25 mouse cellular contexts compared by ENCODE assay signal in the genomic region with DNA sequence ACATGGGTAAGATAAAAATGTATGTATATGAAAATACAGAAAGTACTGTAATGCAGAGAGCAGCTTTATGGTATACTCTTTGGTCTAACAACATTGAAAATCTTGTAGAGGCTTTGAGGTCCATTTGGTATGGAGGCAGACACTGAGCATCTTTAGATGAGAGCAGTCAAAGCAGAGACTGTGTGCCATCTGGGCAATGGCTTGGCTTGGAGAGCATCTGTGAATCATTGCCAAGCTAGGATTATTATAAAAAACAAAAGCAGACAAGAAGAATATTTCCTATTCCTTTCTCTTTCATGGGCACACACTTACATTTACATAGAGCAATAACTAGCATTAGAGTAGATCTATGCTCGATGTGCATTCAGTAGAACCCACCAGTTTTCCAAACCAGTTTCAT.
DNase-seq lines count a peak whose midpoint lies in the region; ATAC-seq and TF ChIP-seq lines count a peak whose summit lies in the region.
"Had no signal": no experiment of that assay in that cellular context is flagged by ENCODE, and none has a peak within 500 bp of the region (broad histone marks: within the 10 kb centered on the region; RNA-seq: fewer than 3 reads in every experiment).

No protein-coding gene starts in this region.

- H3K9me3 ChIP-seq in forebrain, postnatal 0 days (ENCODE audit: low read length): no peaks in the 10 kb centered on the region
- H3K9me3 ChIP-seq in forebrain, embryonic 15.5 days: no peaks in the 10 kb centered on the region
- H3K9me3 ChIP-seq: forebrain, embryonic 10.5 days; forebrain, embryonic 13.5 days; heart, embryonic 10.5 days; heart, embryonic 13.5 days had no signal

- no peaks in the 10 kb centered on the region for H3K4me1 ChIP-seq in forebrain, postnatal 0 days (ENCODE audit: insufficient read depth)
- H3K4me1 ChIP-seq in forebrain, embryonic 15.5 days: no peaks in the 10 kb centered on the region
- H3K4me1 ChIP-seq: forebrain, embryonic 10.5 days; forebrain, embryonic 13.5 days; heart, embryonic 10.5 days; heart, embryonic 13.5 days had no signal

- H3K27ac ChIP-seq in forebrain, postnatal 0 days (ENCODE audit: low read depth, low read length): no peak overlapping the region
- H3K27ac ChIP-seq in forebrain, embryonic 15.5 days (replicated peaks): no peak overlapping the region
- H3K27ac ChIP-seq: forebrain, embryonic 10.5 days; forebrain, embryonic 13.5 days; gastrocnemius, adult 2 months; heart, adult 2 months; heart, embryonic 10.5 days; heart, embryonic 13.5 days; hindbrain, embryonic 14.5 days; hindbrain, postnatal 0 days had no signal

- no peak; the same call in 1 of the 2 replicates for ATAC-seq in forebrain, postnatal 0 days
- ATAC-seq in forebrain, embryonic 15.5 days (replicated peaks): no peak
- ATAC-seq: CD4-positive, CD25-positive, alpha-beta regulatory T cell, adult 4 months; forebrain, embryonic 13.5 days; hindbrain, postnatal 0 days; inflammation-experienced regulatory T-cells, adult 6 months; intestine, embryonic 16.5 days had no signal

- no peak overlapping the region for H3K9ac ChIP-seq in forebrain, postnatal 0 days
- no peak overlapping the region for H3K9ac ChIP-seq in forebrain, embryonic 15.5 days (replicated peaks)
- H3K9ac ChIP-seq: forebrain, embryonic 13.5 days; heart, embryonic 13.5 days; hindbrain, embryonic 14.5 days had no signal

- no peaks in the 10 kb centered on the region for H3K36me3 ChIP-seq in forebrain, postnatal 0 days (ENCODE audit: insufficient read depth)
- no peaks in the 10 kb centered on the region for H3K36me3 ChIP-seq in forebrain, embryonic 15.5 days
- H3K36me3 ChIP-seq: forebrain, embryonic 10.5 days; heart, embryonic 10.5 days; heart, embryonic 13.5 days had no signal

- no peak overlapping the region for H3K4me3 ChIP-seq in forebrain, postnatal 0 days (ENCODE audit: low read depth, low read length)
- H3K4me3 ChIP-seq in forebrain, embryonic 15.5 days: no peak overlapping the region
- H3K4me3 ChIP-seq: forebrain, embryonic 10.5 days; forebrain, embryonic 13.5 days; gastrocnemius, adult 2 months; heart, adult 2 months; heart, embryonic 10.5 days; heart, embryonic 13.5 days had no signal

- no peak overlapping the region for H3K4me2 ChIP-seq in forebrain, postnatal 0 days (ENCODE audit: low read depth)
- no peak overlapping the region for H3K4me2 ChIP-seq in forebrain, embryonic 15.5 days (replicated peaks)
- H3K4me2 ChIP-seq: forebrain, embryonic 13.5 days; heart, embryonic 13.5 days; hindbrain, embryonic 14.5 days had no signal

- WGBS in forebrain, postnatal 0 days: 80% methylated on average over 1 of the region's 1 CpGs
- WGBS in forebrain, embryonic 15.5 days: 91% methylated on average over 1 of the region's 1 CpGs

- no peak for TF ChIP-seq CTCF in forebrain, postnatal 0 days (IDR thresholded peaks at IDR 0.05; ENCODE audit: low read depth)

- no peaks in the 10 kb centered on the region for H3K27me3 ChIP-seq in forebrain, postnatal 0 days (ENCODE audit: insufficient read depth, low read length)
- H3K27me3 ChIP-seq in forebrain, embryonic 15.5 days: no peaks in the 10 kb centered on the region
- H3K27me3 ChIP-seq: forebrain, embryonic 13.5 days; heart, embryonic 13.5 days had no signal

- DNase-seq in forebrain, postnatal 0 days: peak; percentile 2
- DNase-seq in brain, adult 2 months (ENCODE audit: low read depth, low spot score): peak; percentile 26
- peak; percentile 17 to 38 for DNase-seq in layer of hippocampus, adult 8-10 months (ENCODE audit: low spot score in 2 of 2)
- DNase-seq in layer of hippocampus, postnatal 36 days: peak; percentile 9 to 16
- DNase-seq in frontal cortex, postnatal 25 days (ENCODE audit: low spot score in 2 of 2): no peak
- no peak for DNase-seq in urinary bladder, postnatal 10 days (ENCODE audit: low spot score)
- DNase-seq: adrenal gland, adult 2 months; adrenal gland, postnatal 14 days; cerebellum, adult 11-12 months; cerebellum, adult 9-11 months; gastrocnemius, adult 2 months; gastrocnemius, postnatal 36 days; heart, adult 2 months; heart, postnatal 14 days; heart, postnatal 4 days had no signal

Comparison
In these comparisons a context has a peak if more than half of its experiments do, and no peak if none do; other contexts are left out.
1. DNase-seq: peak in forebrain, postnatal 0 days (single experiment), brain, adult 2 months (single experiment), layer of hippocampus, adult 8-10 months (2 of 2) and layer of hippocampus, postnatal 36 days (2 of 2); none in frontal cortex, postnatal 25 days (0 of 2) and urinary bladder, postnatal 10 days (single experiment).